Mouse (Mus musculus): Measurements from ENCODE around the gene Hrk.

Gene Hrk

DNA sequence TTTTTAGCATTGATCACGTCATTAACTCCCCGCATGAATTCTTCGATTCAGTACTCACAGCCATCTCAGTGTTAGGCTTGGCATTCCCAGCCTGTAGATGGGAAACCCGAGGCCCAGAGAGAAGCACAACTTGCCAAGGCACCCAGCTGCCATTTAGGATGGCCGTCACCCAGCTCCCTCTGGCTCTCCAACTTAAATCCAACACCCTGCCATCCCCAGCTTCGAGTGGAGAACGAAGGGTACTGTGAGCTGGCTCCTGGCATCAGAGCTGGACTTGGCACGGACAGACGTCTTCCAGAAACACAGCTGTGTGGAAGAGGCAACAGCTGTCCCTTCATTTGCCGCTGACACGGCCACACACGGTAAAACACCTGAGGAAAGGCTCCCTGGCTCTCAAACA lies at the start of gene Hrk:
TSS of gene Hrk (plus strand) at position 68 of the 400 bp plus-strand sequence.
- DNase-seq (ENCODE audit: low spot score in 2 of 2) = no peak

DNA sequence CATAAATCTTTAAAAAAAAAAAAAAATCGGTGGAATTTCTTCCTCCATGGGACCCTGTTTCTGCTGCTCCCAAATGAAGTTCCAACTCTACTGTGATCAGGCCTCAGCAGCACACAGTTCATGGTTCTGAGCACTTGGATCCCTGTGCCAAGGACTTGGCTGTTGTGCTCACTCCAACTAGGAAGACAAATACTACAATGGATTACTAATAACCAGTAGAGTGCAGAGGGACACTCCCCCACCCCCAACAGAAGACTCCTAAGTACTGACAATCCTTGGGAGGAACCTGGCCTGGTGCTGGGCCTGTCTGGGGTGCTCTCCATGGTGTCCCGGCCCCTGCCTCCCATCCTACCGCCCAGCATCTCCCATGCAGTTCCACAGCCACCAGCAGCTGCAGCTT lies 46.1 kb upstream of the Hrk start:
- no peak for DNase-seq (ENCODE audit: low spot score in 2 of 2)

DNA sequence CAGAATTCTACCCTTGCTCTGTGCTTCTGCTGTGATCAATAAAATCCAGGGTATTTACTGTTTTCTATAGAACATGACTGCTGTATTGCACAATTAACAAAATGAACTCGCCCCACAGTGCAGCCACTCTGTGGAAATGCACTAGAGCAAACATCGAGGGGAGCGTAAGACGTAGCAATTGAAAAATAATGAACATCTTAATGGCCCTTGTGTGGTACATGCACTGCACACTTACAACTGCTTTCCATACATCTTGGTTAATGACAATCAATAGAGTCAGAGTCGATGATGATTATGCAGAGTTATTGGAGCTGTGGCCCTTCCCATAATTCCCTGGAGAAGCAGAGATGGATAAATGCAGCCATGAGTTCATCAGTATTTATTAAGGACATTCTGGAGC lies 45.5 kb upstream of the Hrk start:
- DNase-seq (ENCODE audit: low spot score in 2 of 2) = no peak

DNA sequence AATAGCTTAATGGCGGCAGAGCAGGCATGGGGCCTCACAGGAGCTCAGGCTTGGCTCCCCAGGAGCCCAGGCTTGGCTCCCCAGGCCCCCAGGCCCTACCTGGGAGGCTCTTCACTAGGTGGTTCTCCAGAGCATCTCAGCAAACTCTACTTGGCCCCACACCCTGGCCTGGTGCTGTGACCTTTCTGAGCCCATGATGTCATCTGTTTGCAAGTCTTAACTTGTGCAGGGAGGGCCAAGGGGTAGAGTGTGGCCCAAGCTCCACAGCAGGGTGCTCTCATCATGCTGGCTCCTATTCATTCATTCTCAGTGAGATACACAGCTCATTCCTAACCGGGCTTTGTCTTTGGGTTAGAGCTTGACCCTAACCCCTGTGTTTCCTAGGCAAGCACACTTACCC lies 43.8 kb upstream of the Hrk start:
- no peak for DNase-seq (ENCODE audit: low spot score in 2 of 2)

DNA sequence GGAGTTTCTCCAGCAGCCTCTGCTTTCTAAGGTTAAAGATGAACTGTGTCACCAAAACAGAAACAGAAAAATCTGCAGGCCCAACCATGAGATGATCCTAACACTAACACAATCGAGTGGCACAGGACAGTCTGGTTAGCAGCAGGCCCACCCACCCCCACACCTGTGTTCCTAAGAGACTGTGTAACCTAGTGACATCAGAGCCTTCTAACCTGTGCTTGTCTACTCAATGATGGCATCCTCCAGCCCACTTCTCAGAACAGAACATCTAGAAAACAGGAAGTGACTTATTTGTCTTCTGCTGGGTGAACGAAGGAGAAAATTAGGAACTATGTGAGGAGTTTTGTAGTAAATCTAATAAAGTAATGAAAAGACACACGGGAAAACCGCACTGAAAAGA lies 42.5 kb upstream of the Hrk start:
- no peak for DNase-seq (ENCODE audit: low spot score in 2 of 2)

DNA sequence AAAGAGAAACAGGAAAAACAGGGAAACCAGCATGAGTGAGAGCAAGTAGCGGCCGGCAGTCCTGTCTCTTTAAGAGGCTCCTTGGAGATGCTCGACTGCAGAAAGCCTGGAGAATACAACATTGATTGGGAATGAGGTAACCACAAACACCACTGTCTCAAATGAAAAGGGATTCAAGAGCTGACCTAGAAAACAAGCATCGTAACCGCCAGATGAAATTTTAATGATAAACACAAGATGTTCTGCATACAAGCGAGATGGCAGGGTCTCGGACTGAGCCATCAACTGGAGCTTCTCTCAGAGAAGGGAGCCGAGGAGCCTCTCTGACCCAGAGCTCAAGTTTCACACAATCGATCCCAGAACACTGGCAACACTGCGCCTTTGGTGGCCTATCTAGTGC lies 41.4 kb upstream of the Hrk start:
- DNase-seq (ENCODE audit: low spot score in 2 of 2) = no peak

DNA sequence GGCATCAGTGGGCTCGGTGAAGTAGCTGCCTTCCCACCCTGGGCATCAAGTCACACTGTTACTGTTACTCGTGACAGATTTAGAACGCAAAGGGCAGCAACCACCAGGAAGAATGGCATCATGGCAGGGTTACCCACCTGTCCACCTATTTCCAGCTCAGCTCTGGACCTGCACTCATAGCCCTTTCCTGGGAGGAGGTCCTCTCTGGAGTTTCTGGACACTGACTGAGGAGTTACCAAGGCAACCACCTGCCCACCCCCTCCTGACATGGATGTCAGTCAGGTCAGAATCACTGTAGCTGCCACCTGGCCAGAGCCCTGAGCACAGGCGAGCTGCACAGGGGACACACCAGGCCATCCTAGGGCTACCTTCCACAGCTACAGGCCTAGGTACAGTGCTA lies 37.8 kb upstream of the Hrk start:
- no peak for DNase-seq (ENCODE audit: low spot score in 2 of 2)

DNA sequence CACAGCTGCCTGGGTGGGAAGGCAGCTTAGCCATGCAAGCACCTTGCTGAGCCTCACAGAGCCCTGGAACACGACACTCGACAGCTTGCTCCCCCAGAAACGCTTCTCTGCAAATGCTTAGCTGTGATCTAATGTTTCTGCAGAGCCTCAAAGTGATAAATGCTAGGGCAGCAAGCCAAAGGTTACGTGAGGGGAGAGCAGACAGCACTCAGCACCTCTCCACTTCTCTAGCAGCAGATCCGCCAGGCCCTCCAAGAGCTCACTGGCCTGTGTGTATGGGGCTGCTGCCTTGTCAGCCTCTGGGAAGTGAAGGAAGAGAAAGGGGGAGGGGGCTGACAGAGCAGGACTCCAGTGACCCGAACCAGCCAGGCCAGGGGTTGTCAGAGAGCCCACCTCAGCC lies 36.2 kb upstream of the Hrk start:
- DNase-seq (ENCODE audit: low spot score in 2 of 2) = no peak

DNA sequence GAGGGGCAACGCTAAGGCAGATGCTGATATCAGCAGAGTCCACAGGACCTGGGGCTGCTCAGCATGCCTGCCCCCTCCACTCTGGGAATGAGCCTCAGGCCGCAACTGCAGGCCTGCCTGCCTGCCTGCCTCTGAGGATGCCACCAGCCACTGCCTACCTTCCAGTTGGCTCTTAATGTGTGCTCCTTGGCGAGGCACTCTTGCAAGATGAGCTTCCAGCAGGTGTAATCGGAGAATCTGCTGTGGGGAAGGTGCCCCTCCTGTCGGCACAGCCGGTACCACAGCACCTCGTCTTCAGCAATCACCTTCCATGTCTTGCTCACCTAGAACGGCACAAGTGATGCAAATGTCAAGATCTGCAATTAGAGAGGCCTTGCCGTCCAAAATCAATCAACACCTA lies 35.8 kb upstream of the Hrk start:
- no peak for DNase-seq (ENCODE audit: low spot score in 2 of 2)

DNA sequence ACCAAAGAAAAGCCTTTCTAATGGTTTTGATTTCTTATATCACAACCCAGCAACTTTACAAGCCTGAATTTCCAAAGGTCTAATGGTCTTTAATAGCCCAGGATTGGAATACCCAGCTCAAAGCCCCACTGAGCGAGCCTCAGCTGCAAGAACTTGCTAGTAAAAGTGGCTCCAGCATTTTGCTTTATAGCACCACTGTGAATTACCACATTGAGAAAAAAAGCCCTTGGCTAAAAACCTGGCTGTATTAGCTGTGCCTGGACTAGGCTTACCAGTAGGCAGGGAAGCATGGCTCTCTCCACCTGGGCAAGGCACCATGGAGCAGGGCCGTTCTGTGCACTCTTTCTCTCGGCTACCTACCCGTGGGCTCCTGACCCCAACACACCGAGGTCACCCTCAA lies 28.1 kb upstream of the Hrk start:
- DNase-seq (ENCODE audit: low spot score in 2 of 2) = no peak

DNA sequence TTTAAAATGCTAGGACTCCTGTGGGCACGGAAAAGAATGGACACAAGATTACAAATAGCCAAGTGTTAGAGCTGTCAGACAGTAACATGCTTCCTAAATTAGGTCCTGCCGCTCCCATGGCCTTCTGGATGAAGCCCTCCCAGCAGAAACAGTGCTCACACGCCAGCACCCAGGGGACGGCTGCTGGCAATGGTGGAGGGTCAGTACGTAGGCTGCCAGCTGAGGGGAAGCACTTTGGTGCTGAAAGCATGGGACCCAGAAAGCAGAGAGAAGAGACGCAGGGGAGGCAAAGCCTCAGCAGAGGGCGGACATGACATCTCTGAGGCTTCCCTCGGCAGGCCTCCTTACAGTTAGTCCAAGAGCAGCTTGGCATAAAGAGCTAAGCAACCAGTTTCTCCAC lies 24.8 kb upstream of the Hrk start:
- DNase-seq (ENCODE audit: low spot score in 2 of 2) = no peak

DNA sequence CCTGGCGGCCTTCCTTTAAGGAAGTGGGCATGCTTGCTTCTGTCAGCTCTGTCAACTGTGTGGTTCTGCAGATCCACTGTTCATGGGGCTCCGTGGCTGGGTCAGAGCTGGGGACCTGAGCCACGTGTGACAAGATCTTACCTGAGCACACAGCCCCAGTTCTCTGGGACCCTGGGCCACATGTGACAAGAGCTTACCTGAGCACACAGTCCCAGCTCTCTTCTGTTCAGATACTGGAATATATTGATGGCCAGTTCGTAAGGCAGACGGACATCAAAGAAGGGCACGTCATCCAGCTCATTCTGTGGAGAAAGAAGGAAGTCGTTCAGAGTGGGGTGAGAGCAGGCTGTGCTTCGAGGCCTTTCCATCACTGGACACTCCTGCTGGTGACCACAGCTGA lies 22.0 kb upstream of the Hrk start:
- no peak for DNase-seq (ENCODE audit: low spot score in 2 of 2)

DNA sequence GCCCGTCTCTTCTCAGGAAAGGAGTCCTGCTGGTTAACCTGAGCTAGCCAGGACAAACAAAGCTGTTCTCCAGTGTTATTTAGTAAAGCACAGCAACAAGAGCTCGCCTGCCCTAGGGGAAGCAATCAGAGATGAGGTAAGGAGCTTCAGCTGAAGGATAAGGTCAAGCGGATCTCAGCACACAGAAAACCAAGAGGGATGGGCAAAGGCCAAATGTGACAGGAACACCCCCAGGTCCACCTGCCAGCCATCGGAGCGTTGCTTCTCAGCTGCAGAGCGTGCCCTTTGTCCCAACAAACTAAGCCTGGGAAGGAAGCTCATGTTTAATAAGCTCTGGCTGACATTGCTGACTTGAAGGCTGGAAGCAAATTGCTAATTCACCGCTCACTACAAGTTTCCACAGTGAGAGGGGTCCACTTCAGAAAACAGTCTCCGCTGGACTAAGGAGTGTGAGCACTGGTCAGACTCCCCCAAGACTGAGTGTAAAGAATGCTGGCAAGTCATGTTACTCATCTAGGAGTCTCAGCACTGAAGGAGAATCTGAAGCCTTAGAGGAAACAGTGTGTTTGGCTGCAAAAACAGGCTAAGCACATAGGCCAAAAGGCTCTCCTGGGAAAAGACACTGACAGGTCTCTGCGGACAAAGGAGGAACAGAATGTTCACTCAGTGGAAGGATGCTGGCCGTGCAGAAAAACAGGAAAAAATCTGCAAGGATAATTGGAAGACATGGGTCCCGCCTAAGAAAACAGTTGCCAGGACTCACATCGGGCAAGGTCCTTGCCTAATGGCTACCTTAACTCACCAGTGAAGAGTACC lies 21.0 kb upstream of the Hrk start:
- DNase-seq (ENCODE audit: low spot score in 2 of 2) = no peak

DNA sequence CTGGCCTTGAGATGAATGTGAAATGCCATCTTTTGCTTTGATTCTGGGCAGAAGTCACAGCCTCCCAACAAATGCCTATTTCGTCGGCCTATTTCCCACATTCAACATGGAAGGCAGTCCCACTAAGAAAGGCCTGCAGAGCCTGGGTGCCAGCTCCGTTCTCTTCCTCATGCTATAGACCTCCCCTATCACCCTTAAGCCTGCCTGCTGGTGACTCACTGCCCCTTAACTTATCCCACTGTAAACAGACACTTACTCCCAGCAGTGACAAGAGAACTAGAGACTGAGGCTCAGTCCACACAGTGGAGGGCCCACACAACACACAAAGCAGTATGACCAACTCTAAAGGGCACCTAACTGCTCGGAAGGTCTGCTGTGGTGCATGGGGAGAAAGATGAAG lies 20.1 kb upstream of the Hrk start:
- DNase-seq (ENCODE audit: low spot score in 2 of 2) = no peak

DNA sequence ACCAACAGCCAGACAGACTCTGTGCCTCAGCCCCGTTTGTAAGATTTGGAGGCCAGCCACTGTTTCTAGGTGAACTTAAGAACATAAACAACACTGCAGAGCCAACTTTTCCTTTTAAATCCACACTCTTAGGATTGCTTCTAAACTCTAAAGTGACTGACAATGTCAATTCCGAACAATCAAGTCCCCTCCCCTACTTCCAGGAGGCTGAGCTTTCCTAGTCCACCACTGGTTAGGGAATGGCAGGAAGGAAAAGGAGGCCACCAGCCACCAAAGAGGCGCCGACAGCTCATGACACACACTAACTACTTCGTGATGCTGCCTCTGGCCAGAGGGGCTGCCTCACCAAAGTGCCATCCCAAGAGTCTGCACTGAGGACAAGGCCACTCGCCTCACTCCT lies 19.7 kb upstream of the Hrk start:
- DNase-seq (ENCODE audit: low spot score in 2 of 2) = no peak

DNA sequence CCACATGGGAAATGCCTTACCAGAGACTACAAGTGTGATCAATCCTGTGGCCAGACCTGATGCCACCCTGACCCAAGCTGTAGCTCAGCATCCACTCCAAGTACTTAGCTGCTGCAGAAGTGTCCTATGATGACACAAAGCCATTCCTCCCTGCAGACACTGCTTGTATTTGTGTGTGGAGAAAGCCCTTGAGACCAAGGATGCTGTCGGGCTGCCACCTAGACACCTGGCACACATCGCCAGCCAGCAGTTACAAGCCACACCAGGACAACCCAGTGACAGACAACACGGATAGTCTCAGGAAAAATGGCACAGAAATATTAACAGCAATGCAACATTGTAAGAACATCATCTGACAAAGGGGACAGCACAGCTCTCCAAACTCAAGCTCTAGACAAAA lies 19.0 kb upstream of the Hrk start:
- DNase-seq (ENCODE audit: low spot score in 2 of 2) = no peak

DNA sequence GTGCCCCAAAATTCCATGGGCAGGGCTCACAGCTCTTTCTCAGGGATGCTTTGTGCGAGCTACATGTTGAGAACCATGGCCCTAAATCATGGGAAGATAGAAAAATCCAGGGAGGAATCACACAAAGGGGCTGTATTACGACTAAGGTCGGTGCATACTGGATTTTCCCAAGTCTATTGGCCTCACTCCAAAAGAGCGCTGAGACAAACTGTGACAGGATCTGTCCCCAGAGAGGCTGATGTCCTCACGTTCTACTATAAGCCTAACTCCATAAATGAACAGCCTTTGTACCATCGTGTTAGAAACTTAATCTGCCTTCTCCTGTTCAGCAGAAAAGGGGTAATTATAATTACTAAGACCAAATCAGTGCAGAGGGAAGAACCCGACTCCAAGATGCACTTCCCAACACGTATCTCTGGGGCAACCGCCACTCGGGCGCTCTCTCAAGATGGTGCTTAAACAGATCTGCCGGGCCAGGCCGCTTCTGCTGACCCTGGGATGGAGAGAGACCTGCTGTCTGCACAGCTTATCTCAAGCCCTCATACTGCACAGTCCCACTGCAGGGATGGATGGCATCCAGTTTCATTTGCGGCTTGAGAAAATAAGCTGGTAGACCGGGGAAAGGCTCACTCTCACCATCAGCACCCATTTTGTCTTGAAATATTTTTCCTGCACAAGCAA lies 18.3 kb upstream of the Hrk start:
- no peak for DNase-seq (ENCODE audit: low spot score in 2 of 2)

DNA sequence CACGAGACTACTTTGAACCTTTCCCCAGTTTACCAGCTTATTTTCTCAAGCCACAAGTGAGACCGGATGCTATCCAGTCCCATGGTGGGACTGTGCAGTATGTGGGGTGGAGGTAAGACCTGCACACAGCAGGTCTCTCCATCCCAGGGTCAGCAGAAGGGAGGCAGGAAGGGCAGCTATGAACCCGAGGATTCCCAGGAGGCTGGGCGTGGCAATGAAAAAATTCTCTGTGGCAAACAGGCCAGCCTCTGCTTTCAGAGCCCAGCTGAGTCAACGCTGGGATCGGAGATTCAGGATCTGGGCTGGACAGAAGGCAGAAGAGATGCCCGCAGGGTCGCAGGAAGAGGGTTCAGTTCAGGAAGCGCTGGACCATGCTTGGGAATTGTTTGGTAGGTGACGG lies 17.2 kb upstream of the Hrk start:
- DNase-seq (ENCODE audit: low spot score in 2 of 2) = no peak

DNA sequence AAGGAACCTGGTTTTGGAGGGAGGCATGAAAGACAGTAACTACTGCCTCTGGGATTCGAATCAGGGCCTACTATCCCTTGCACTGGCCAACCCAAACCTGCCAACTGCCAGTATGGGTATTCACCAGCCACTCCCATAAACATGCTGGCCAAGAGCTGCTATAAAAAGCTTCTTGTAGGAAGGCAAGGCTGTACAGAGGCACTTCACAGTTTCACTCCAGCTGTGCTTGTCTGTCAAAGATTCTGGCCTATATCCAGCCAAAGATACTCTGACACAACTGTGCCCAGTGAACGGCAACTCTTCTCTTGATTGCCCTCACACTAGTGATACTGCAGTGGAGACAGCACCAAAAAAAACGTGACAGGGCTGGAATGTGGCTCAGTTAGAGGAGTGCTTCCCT lies 14.7 kb upstream of the Hrk start:
- DNase-seq (ENCODE audit: low spot score in 2 of 2) = no peak

DNA sequence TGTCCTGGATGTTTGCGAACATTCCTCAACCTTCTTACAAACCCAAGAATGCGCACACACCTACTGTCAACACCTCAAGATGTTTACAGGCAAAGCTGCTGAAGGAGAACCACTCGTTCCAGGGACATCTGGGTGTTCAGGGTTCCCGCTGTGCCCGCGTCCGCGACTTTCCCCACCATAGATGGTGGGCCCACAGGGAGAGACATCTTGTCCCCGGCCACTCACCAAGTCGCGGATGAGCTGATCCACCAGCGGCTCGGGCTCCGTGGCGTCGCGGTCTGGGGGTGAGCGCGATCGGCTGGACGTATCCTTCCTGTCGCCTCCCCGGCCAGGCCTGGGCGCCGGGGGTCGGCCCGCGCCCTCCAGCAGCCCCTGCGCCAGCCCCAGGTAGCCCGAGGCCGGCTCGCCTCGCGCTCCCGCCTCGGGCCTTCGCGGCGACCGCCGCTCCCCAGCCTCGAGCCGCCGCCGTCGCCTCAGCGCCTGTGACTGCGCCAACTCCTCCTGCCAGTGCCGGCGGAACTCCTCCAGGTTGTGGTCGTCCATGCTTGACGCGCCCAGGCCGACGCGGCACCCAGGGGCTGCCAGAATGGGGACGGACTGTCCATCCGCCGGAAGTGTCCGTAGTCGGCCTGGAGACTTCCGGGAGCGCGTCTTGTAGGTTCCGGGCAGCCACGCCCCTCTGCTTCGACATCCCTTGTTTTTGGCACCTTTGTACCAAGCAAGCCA lies 9.4 kb upstream of the Hrk start, which contains the start of gene Fbxw8:
TSS of gene Fbxw8 (minus strand) at position 626 of the 726 bp plus-strand sequence.
- DNase-seq (ENCODE audit: low spot score in 2 of 2) = peak; percentile 75 to 77

DNA sequence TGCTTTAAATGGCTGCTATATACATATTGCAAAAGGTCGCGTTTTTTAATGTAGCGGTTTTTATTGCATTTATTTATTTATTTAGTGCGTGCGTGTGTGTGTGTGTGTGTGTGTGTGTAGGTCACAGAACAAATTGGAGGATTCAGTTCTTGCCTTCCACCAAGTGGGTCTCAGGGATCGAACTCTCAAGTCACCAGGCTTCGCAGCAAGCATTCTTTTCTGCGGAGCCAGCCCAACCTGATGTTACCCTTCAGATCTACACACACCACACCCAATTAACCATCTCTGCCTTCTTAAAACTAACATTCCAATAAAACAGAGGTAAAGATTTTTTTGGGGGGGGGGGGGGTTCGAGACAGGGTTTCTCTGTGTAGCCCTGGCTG lies 8.9 kb upstream of the Hrk start:
- DNase-seq (ENCODE audit: low spot score in 2 of 2) = no peak

DNA sequence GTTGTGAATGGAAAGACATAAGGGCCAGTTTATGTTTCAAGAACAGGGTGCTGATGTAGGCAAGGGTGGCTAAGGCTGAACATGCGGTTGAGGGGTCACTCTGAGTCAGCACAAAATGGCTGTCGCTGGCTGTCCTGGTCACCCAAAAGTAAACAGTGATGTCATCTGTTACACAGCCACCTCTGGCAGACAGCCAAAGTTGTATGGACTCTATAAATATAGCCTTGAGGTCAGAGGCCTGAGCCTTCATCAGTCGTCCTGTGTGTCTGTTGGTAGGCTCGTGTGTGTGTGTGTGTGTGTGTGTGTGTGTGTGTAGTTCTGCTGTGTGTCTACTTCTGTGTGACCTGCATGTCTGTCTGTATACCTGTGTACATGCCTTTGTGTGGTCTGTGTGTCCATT lies 7.5 kb upstream of the Hrk start:
- no peak for DNase-seq (ENCODE audit: low spot score in 2 of 2)

DNA sequence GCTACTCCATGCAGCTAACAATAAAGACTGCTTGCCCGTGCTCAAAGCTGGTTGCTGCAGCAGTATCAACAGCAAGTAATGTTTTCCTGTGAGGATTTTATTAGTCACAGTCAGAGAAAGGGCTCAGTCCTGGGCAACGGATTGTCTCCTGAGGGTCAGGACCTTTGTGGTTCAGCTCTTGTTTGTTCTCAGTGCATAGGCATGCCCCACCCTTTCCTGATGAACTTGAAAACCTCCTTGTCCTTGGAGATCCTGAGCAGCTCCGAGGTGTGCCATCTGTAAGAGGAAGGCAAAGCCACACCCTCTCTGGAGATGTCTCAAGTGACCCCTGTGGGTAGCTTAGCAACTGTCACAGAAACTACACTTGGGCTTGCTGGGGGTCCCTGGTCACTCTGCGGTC lies 3.8 kb upstream of the Hrk start:
- no peak for DNase-seq (ENCODE audit: low spot score in 2 of 2)
